Mouse (Mus musculus): ENCODE measurements around the gene Cpsf4l. TPM values are rescaled to one million over a fixed set of nuclear protein-coding genes. Genes with fewer than 3 reads are reported as not detected.
"Not testable (repeated sequence)": the region's sequence is repeated elsewhere in the genome, so short reads cannot be mapped to it uniquely, and the experiment has no call there.

Cpsf4l gene
- polyA plus RNA-seq, 1 experiment from 2014 or later = 13.3 TPM

GRCm38 (mm10) chr11:113668857-113669256 lies 41.0 kb downstream of the Cpsf4l start:
- H3K4me2 ChIP-seq (ENCODE audit: low read depth, low read length) = no peak overlapping the region
- no peak overlapping the region for H3K9ac ChIP-seq (ENCODE audit: low read length)
- no peak overlapping the region for H3K27ac ChIP-seq (ENCODE audit: low read length)
- 75% methylated on average over 5 of the region's 5 CpGs for WGBS
- peaks cover 30% of the 10 kb centered on the region for H3K4me1 ChIP-seq (ENCODE audit: control insufficient read depth, insufficient read depth, low read length)
- ATAC-seq (replicated peaks; ENCODE audit: extremely low read depth, insufficient read depth, low FRiP score) = no peak
- H3K9me3 ChIP-seq (replicated peaks; ENCODE audit: control insufficient read depth, low read length) = no peaks in the 10 kb centered on the region
- H3K36me3 ChIP-seq (ENCODE audit: control insufficient read depth, insufficient read depth) = peaks cover 19% of the 10 kb centered on the region
- H3K27me3 ChIP-seq (ENCODE audit: control insufficient read depth, insufficient read depth, low read length) = no peaks in the 10 kb centered on the region
- no peak overlapping the region for H3K4me3 ChIP-seq (ENCODE audit: low read length)

GRCm38 (mm10) chr11:113667704-113668103 lies 42.1 kb downstream of the Cpsf4l start:
- H3K9ac ChIP-seq (ENCODE audit: low read length) = no peak overlapping the region
- H3K4me3 ChIP-seq (ENCODE audit: low read length) = no peak overlapping the region
- H3K4me2 ChIP-seq (ENCODE audit: low read depth, low read length) = no peak overlapping the region
- H3K27ac ChIP-seq (ENCODE audit: low read length) = no peak overlapping the region
- H3K9me3 ChIP-seq (replicated peaks; ENCODE audit: control insufficient read depth, low read length) = no peaks in the 10 kb centered on the region
- no peaks in the 10 kb centered on the region for H3K27me3 ChIP-seq (ENCODE audit: control insufficient read depth, insufficient read depth, low read length)
- H3K4me1 ChIP-seq (ENCODE audit: control insufficient read depth, insufficient read depth, low read length) = peaks cover 23% of the 10 kb centered on the region
- no peak for ATAC-seq (replicated peaks; ENCODE audit: extremely low read depth, insufficient read depth, low FRiP score)
- peaks cover 15% of the 10 kb centered on the region for H3K36me3 ChIP-seq (ENCODE audit: control insufficient read depth, insufficient read depth)
- WGBS = 66% methylated on average over 4 of the region's 4 CpGs

DNA sequence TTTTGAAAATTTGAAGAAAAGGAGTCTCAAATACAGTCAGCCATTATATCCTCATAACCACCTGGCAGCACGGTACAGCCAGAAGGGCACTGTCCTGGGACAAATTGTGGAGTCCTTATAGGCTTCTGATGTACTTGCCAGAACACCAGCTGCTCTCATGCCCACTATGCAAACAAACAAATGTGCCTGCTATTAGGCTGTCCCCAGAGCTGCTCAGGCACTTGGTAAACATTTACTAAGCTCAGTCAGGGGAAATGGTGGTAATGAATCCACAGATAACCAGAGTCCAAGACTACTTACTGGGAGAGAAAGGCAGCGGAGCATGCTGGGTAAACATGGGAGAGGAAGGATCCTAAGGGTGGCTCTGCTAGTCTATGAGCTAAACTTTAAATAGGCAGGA lies 42.7 kb downstream of the Cpsf4l start:
- H3K36me3 ChIP-seq (ENCODE audit: control insufficient read depth, insufficient read depth) = peaks cover 14% of the 10 kb centered on the region
- H3K27me3 ChIP-seq (ENCODE audit: control insufficient read depth, insufficient read depth, low read length) = no peaks in the 10 kb centered on the region
- no peak overlapping the region for H3K4me2 ChIP-seq (ENCODE audit: low read depth, low read length)
- peaks cover 23% of the 10 kb centered on the region for H3K4me1 ChIP-seq (ENCODE audit: control insufficient read depth, insufficient read depth, low read length)
- WGBS = 74% methylated on average over 2 of the region's 2 CpGs
- no peak overlapping the region for H3K27ac ChIP-seq (ENCODE audit: low read length)
- no peaks in the 10 kb centered on the region for H3K9me3 ChIP-seq (replicated peaks; ENCODE audit: control insufficient read depth, low read length)
- H3K4me3 ChIP-seq (ENCODE audit: low read length) = no peak overlapping the region
- no peak overlapping the region for H3K9ac ChIP-seq (ENCODE audit: low read length)
- no peak for ATAC-seq (replicated peaks; ENCODE audit: extremely low read depth, insufficient read depth, low FRiP score)

DNA sequence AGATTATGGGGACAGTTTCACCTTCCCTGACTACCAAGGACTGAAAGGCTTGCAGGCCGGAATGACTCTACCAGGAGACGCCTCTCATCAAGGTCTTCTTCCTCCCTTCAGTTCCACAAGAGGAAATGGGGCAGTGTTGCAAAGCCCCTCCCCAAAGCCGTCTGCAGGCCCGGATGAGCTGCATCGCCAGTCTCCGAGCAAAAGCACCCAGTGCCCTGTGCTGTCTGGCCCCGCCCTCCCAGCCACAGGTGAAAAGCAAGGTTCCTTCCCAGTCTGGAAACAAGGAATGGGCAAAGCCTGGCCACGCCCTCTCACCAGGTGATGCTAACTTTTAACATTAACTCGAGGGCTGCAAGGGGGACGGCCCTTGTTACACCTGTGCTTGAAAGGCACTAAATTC lies 43.2 kb downstream of the Cpsf4l start:
- Histone ChIP-seq H3K4me3 (ENCODE audit: low read length) (no peak overlapping the region), H3K9me3 (replicated peaks; ENCODE audit: control insufficient read depth, low read length) (no peaks in the 10 kb centered on the region), H3K4me1 (ENCODE audit: control insufficient read depth, insufficient read depth, low read length) (peaks cover 23% of the 10 kb centered on the region), H3K9ac (ENCODE audit: low read length) (no peak overlapping the region), H3K27ac (ENCODE audit: low read length) (no peak overlapping the region), H3K27me3 (ENCODE audit: control insufficient read depth, insufficient read depth, low read length) (no peaks in the 10 kb centered on the region), H3K36me3 (ENCODE audit: control insufficient read depth, insufficient read depth) (peaks cover 16% of the 10 kb centered on the region), H3K4me2 (ENCODE audit: low read depth, low read length) (no peak overlapping the region)
- 45% methylated on average over 10 of the region's 10 CpGs for WGBS
- ATAC-seq (replicated peaks; ENCODE audit: extremely low read depth, insufficient read depth, low FRiP score) = peak; percentile 49; the same call in 1 of the 2 replicates

DNA sequence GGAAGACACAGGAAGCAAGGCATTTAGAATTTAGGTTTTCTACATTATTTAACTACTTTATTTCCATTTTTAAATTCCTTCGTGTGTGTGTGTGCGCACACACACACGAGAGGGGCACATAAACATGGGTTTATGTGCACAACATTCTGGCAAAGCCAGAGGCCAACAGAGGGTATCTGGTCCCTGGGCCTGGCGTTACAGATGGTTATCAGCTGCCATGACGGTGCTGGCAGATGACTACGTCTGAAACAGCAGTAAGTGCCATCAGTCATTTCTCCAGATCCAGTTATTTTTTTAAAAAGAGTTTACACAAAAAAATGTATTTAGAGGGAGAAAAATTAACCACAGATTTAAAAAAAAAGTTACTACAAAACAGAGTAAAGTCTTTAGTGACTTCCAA lies 43.6 kb downstream of the Cpsf4l start:
- Histone ChIP-seq H3K27me3 (ENCODE audit: control insufficient read depth, insufficient read depth, low read length) (no peaks in the 10 kb centered on the region), H3K4me3 (ENCODE audit: low read length) (no peak overlapping the region), H3K27ac (ENCODE audit: low read length) (no peak overlapping the region), H3K9me3 (replicated peaks; ENCODE audit: control insufficient read depth, low read length) (no peaks in the 10 kb centered on the region), H3K4me2 (ENCODE audit: low read depth, low read length) (no peak overlapping the region), H3K4me1 (ENCODE audit: control insufficient read depth, insufficient read depth, low read length) (peaks cover 23% of the 10 kb centered on the region), H3K9ac (ENCODE audit: low read length) (no peak overlapping the region), H3K36me3 (ENCODE audit: control insufficient read depth, insufficient read depth) (peaks cover 18% of the 10 kb centered on the region)
- ATAC-seq (replicated peaks; ENCODE audit: extremely low read depth, insufficient read depth, low FRiP score) = no peak
- WGBS = 61% methylated on average over 6 of the region's 6 CpGs

DNA sequence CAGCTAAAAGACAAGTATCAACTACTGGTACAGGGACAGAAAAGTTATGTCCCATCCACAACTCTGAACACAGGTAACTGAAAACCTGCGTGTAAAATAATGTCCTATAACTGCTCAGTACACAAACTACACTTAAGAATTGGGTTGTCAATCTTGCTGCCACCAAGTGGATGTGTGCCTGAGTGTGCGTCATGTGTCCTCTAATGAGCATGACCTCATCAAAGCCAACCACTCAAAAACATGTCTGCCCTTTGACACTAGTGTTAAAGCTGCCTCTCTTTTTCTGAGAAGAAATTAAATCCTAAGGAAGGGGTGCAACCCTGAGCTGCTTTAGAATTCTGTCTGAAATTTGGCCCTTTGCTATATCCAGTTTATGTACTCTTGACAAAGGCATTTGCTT lies 45.5 kb downstream of the Cpsf4l start:
- H3K4me1 ChIP-seq (ENCODE audit: control insufficient read depth, insufficient read depth, low read length) = peaks cover 23% of the 10 kb centered on the region
- H3K36me3 ChIP-seq (ENCODE audit: control insufficient read depth, insufficient read depth) = peaks cover 26% of the 10 kb centered on the region
- 68% methylated on average over 2 of the region's 2 CpGs for WGBS
- no peak overlapping the region for H3K27ac ChIP-seq (ENCODE audit: low read length)
- H3K27me3 ChIP-seq (ENCODE audit: control insufficient read depth, insufficient read depth, low read length) = no peaks in the 10 kb centered on the region
- H3K9ac ChIP-seq (ENCODE audit: low read length) = no peak overlapping the region
- no peaks in the 10 kb centered on the region for H3K9me3 ChIP-seq (replicated peaks; ENCODE audit: control insufficient read depth, low read length)
- ATAC-seq (replicated peaks; ENCODE audit: extremely low read depth, insufficient read depth, low FRiP score) = no peak
- no peak overlapping the region for H3K4me3 ChIP-seq (ENCODE audit: low read length)
- H3K4me2 ChIP-seq (ENCODE audit: low read depth, low read length) = no peak overlapping the region

- no peak overlapping the region for H3K4me3 ChIP-seq (ENCODE audit: low read length)
- no peak overlapping the region for H3K9ac ChIP-seq (ENCODE audit: low read length)
- H3K4me1 ChIP-seq (ENCODE audit: control insufficient read depth, insufficient read depth, low read length) = peaks cover 7% of the 10 kb centered on the region
- peaks cover 41% of the 10 kb centered on the region for H3K36me3 ChIP-seq (ENCODE audit: control insufficient read depth, insufficient read depth)
- no peak overlapping the region for H3K4me2 ChIP-seq (ENCODE audit: low read depth, low read length)
- ATAC-seq (replicated peaks; ENCODE audit: extremely low read depth, insufficient read depth, low FRiP score) = no peak
- H3K9me3 ChIP-seq (replicated peaks; ENCODE audit: control insufficient read depth, low read length) = no peaks in the 10 kb centered on the region
- no peak overlapping the region for H3K27ac ChIP-seq (ENCODE audit: low read length)
- 86% methylated on average over 18 of the region's 18 CpGs for WGBS
- no peaks in the 10 kb centered on the region for H3K27me3 ChIP-seq (ENCODE audit: control insufficient read depth, insufficient read depth, low read length)
These were observed 47.9 kb downstream of the Cpsf4l start for GRCm38 (mm10) chr11:113661835-113662351.

GRCm38 (mm10) chr11:113660940-113661339 lies 48.9 kb downstream of the Cpsf4l start:
- Histone ChIP-seq H3K4me3 (ENCODE audit: low read length) (no peak overlapping the region), H3K9me3 (replicated peaks; ENCODE audit: control insufficient read depth, low read length) (no peaks in the 10 kb centered on the region), H3K9ac (ENCODE audit: low read length) (no peak overlapping the region), H3K4me1 (ENCODE audit: control insufficient read depth, insufficient read depth, low read length) (no peaks in the 10 kb centered on the region), H3K36me3 (ENCODE audit: control insufficient read depth, insufficient read depth) (peaks cover 50% of the 10 kb centered on the region), H3K4me2 (ENCODE audit: low read depth, low read length) (no peak overlapping the region), H3K27ac (ENCODE audit: low read length) (no peak overlapping the region), H3K27me3 (ENCODE audit: control insufficient read depth, insufficient read depth, low read length) (no peaks in the 10 kb centered on the region)
- WGBS = 92% methylated on average over 11 of the region's 11 CpGs
- ATAC-seq (replicated peaks; ENCODE audit: extremely low read depth, insufficient read depth, low FRiP score) = no peak

DNA sequence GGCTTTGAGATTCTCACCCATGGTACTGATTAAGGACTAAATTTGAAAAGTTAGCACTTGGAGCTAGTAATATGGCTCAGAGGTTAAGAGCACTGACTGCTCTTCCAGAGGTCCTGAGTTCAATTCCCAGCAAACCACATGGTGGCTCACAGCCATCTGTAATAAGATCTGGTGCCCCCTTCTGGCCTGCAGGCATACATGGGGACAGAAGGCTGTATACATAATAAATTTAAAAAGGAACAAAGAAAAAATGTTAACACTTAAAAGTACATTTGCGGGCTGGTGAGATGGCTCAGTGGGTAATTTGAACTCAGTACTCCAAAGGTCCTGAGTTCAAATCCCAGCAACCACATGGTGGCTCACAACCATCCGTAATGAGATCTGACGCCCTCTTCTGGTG lies 49.6 kb downstream of the Cpsf4l start:
- H3K9ac ChIP-seq (ENCODE audit: low read length); H3K4me2 ChIP-seq (ENCODE audit: low read depth, low read length); H3K27me3 ChIP-seq (ENCODE audit: control insufficient read depth, insufficient read depth, low read length); H3K4me1 ChIP-seq (ENCODE audit: control insufficient read depth, insufficient read depth, low read length); H3K9me3 ChIP-seq (replicated peaks; ENCODE audit: control insufficient read depth, low read length); H3K4me3 ChIP-seq (ENCODE audit: low read length); ATAC-seq (replicated peaks; ENCODE audit: extremely low read depth, insufficient read depth, low FRiP score); H3K27ac ChIP-seq (ENCODE audit: low read length): not testable (repeated sequence)
- peaks cover 57% of the 10 kb centered on the region for H3K36me3 ChIP-seq (ENCODE audit: control insufficient read depth, insufficient read depth)
- 91% methylated on average over 3 of the region's 3 CpGs for WGBS

All from heart, embryonic 16.5 days (tissue).